Mouse (Mus musculus) neutrophil, adult 5-6 weeks (primary cell): ENCODE measurements at regions not wholly inside any gene's neighbourhood (a gene's known extent, or its start where the extent isn't known, plus 50 kb on each side); places are given as distances from the start of the nearest gene placed in this dataset.

Experiments
- ATAC-seq: fragments of 151-379, 151-347 bp; 2 replicates; pipeline ENCODE4 v1.8.0; 2017; ENCODE audit warnings: mild to moderate bottlenecking, moderate TSS enrichment; ENCODE audit not compliant: insufficient number of reproducible peaks, poor library complexity, low FRiP score, severe bottlenecking; ENCODE audit errors: extremely low read depth

GRCm38 (mm10) chr1:151045334-151045733, 52.1 kb upstream of the Hmcn1 start:
- no peak for ATAC-seq

- no peak for ATAC-seq
Measured at GRCm38 (mm10) chr1:151046626-151047025, 53.4 kb upstream of the Hmcn1 start.

- ATAC-seq = no peak
Measured at GRCm38 (mm10) chr1:151049726-151050506, 56.7 kb upstream of the Hmcn1 start.

GRCm38 (mm10) chr1:151050507-151050816, 57.2 kb upstream of the Hmcn1 start:
- no peak for ATAC-seq

DNA sequence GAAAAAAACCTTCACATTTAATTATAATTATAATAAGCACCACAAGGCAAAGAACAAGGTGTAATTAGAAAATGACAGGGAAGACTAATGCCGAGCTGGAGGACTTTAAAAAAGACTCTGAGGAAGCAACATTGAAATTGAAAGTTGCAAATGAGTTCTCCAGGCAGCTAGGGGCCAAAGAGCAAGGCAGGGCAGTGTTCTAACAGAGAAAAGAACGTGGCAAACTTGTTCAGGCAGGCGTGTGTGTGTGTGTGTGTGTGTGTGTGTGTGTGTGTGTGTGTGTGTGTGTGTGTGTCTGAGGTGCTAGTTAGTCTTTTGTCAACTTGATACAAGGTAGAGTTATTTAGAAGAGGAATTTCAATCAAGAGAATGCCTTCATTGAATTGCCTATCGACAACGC, 60.0 kb upstream of the Hmcn1 start:
- no peak for ATAC-seq

DNA sequence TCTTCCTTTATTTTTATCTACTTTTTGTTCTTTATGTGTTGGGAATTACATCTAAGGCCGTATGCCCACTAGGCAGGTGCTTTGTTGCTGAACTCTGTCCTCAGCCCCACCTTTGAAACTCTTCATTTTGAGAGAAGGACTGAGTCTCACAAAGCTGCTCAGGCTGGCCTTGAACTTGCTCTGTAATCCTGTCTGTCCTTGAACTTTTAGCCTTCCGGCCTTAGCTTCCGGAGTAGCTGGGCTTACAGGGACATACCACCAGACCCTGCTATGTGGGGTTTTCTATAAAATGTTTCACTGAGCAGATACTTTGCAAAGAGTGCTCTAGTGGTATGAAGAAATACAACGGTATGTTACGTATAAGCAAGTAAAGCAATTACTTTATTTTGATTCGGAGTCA, 62.2 kb upstream of the Hmcn1 start:
- ATAC-seq = no peak

GRCm38 (mm10) chr1:151059546-151060136, 66.4 kb upstream of the Hmcn1 start:
- no peak for ATAC-seq

- no peak for ATAC-seq
Measured at GRCm38 (mm10) chr1:151065090-151065567, 71.9 kb upstream of the Hmcn1 start.

- no peak for ATAC-seq
Measured at GRCm38 (mm10) chr1:151066379-151067128, 73.3 kb upstream of the Hmcn1 start.

- peak; percentile 60; the same call in 1 of the 2 replicates for ATAC-seq
Measured at GRCm38 (mm10) chr1:151074508-151075314, 81.5 kb upstream of the Hmcn1 start.

- ATAC-seq = no peak
Measured at GRCm38 (mm10) chr1:151075541-151075940, 82.3 kb upstream of the Hmcn1 start.

- ATAC-seq = peak; percentile 86
Measured at GRCm38 (mm10) chr1:151078909-151079522, 85.8 kb upstream of the Hmcn1 start.

DNA sequence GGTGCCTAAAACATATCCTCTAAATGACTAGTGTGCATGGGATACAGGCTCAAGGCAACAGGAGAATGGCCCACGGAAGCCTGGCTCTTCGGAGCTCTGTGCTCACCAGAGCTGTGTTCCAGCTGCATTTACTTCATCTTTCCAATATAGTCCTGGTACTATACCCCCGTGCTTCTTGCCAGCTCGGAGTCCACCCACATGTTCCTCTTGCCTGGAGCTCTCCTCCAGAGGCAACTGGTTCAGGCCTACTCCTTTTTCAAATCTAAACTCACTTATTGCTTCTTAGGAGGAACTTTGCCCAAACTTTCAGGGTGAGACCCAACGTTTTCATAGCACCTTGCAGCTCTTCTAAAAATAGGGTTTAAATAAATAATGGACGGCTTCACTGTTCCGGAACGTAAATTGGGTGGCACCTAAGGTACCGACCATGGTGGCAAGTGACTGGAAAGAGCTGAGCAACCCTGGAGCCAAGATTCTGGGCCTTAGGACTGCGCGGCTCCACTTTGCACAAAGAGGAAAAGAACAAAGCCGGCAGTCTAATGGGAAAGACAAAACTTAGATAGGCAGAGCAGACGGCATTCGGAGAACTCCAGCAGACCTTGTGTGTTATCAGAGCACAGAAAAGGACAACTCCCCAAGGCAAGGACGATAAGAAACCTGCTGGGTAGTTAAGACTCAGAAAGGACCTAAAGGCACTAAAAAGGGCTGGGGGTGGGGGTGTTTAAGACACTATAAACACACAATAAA, 86.6 kb upstream of the Hmcn1 start:
- no peak for ATAC-seq

- ATAC-seq = no peak
Measured at GRCm38 (mm10) chr1:151080510-151080980, 87.3 kb upstream of the Hmcn1 start.

- no peak for ATAC-seq
Measured at GRCm38 (mm10) chr1:151082510-151083033, 89.3 kb upstream of the Hmcn1 start.

DNA sequence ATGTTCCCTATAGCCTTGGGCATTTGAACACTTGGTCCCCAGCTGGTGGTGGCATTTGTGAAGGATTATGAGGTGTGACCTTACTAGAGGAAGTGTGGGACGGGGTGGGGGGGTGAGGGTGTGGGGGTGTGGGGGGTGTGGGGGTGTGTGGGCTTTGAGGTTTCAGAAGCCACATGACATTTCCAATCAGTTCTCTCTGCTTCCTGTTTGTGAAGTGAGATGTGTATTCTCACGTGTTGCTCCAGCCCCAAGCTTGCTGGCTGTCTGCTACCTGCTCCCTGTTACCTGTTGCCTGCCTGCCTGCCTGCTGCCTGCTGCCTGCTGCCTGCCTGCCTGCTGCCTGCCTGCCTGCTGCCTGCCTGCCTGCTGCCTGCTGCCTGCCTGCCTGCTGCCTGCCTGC, 90.6 kb upstream of the Hmcn1 start:
- peak; percentile 64 for ATAC-seq

- no peak for ATAC-seq
Measured at GRCm38 (mm10) chr1:151086111-151086859, 93.0 kb upstream of the Hmcn1 start.
